Mouse (Mus musculus): ENCODE data around the gene Gm49380.

DNA sequence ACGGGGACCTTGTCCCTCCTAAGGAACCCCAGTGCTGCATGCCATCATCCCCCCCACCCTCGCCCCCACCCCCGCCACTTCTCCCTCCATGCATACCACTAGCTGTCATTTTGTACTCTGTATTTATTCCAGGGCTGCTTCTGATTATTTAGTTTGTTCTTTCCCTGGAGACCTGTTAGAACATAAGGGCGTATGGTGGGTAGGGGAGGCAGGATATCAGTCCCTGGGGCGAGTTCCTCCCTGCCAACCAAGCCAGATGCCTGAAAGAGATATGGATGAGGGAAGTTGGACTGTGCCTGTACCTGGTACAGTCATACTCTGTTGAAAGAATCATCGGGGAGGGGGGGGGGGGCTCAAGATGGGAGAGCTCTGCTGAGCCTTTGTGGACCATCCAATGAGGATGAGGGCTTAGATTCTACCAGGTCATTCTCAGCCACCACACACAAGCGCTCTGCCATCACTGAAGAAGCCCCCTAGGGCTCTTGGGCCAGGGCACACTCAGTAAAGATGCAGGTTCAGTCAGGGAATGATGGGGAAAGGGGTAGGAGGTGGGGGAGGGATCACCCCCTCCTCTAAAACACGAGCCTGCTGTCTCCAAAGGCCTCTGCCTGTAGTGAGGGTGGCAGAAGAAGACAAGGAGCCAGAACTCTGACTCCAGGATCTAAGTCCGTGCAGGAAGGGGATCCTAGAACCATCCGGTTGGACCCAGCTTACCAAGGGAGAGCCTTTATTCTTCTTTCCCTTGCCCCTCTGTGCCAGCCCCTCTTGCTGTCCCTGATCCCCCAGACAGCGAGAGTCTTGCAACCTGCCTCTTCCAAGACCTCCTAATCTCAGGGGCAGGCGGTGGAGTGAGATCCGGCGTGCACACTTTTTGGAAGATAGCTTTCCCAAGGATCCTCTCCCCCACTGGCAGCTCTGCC lies 65.5 kb downstream of the Gm49380 start:
- TF ChIP-seq EP300 (IDR thresholded peaks at IDR 0.05; ENCODE audit: insufficient read depth, low read depth, low read length), result no peak
- TF ChIP-seq POLR2A (IDR thresholded peaks at IDR 0.05; ENCODE audit: insufficient read depth, low read depth, low read length), result no peak
